Mouse (Mus musculus) subcutaneous adipose tissue, adult 2 months (tissue): ENCODE data around the gene Aqp6. TPM values are rescaled to one million over a fixed set of nuclear protein-coding genes. Genes with fewer than 3 reads are reported as not detected.

Source experiments
- polyA plus RNA-seq: library from polyadenylated mRNA; depleted of rRNA; stranded (reverse); fragments of >200 nt; gene quantifications from 2 replicates; pipeline ENCODE4 v1.2.3, GENCODE M21; 2012; ENCODE audit warnings: low replicate concordance; rRNA removed

Aqp6 gene
- polyA plus RNA-seq, result not detected in 2 replicates

GRCm38 (mm10) chr15:99600986-99601822, at the start of gene Aqp6:
Gene Aqp6, plus strand, starts transcription at chr15:99601400.

DNA sequence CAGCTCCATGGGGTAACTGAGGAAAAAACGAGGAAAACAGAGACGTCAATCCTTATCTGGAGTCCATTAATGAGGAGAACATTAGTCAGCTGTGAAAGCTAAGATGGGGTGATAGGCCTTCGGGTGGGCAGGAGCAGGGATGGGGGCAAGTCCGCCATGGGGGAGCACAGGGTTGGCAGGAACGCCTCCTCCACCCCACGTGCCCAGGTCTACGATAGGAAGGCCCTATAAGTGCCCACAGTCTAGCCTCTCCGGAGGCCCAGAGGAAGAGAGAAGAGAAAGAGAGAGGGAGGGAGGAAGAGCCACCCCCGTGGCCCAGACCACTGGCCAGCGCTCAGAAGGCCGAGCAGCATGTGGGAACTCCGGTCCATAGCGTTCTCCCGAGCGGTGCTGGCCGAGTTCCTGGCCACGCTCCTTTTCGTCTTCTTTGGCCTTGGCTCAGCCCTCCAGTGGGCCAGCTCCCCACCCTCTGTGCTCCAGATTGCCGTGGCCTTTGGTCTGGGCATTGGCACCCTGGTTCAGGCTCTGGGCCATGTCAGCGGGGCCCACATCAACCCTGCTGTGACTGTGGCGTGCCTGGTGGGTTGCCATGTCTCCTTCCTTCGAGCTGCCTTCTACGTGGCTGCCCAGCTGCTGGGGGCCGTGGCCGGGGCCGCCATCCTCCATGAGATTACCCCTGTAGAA, 22.3 kb upstream of the Aqp6 start, which contains the start of gene Aqp2:
Aqp2 (plus strand) TSS at position 254 of the 684 bp plus-strand sequence.

DNA sequence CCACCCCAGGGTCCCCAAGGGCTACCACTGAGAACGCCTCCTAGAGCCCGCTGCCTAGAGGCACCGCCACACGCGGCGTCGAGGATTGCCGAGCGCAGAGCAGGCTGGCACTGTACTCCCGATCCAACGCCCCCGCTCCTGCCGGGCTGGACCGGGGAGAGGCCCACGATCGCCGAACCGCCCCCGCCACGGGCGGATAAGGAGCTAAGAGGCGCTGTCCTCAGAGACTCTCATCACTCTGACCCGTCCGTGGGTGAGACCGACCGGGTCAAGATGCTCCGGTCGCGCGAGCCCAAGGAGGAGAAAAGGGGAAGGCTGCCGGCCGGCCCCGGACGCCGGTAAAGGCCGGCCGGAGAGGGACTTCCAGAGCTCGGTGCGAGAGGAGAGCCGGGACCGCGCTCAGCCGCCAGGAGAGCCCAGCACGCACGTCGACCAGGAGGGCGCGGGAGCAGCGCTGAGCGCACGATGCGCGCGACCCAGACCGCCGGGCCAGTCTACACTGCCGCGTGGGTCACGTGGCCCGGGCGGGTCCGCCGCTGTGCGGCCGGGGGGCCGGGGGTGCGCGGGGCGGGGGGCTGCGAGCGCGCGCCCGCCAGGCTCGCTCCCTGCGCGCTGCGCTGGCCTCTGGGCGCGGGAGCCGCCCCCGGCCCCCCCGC, 10.6 kb upstream of the Aqp6 start, which contains the start of gene Aqp5:
Aqp5 (plus strand) TSS at position 354 of the 656 bp plus-strand sequence.

DNA sequence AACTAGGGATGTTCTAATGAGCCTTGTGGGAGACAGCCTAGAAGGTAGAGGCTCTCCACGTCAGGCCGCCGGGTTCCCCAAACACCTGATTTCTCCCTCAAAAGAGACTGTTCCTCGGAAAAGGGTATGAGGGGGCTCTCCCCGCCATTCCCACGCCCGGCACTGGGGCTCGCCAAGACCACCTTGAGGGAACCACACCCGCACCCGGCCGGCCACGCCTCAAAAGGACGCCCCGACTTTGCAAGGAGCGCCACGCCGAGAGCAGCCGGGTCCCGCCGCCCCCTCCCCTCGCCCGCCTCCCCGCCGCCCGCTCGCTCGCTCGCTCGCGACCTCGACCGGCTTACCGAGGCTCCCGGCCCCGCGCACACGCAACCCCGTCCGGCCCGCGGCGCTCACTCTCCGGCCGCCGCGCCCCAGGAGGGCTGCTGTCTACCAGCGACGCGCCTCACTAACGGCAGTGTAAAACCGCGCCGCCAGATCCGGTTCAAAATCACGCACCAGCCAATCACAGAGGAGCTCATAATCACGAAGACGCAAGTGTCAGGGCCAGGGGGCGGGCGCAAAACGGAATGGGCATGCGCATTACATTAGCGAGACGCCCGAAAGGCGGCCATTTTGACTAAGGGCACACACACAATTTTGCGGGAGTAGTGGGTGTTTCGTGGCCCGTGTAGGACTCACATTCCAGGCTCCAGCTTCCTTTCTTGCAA, 50.1 kb downstream of the Aqp6 start, which contains the start of gene Racgap1:
Racgap1 (minus strand) TSS at position 494 of the 710 bp plus-strand sequence.

Other genes starting within 250 kb of the Aqp6 start
- gene Fmnl3, start 230.9 kb upstream of the Aqp6 start, polyA plus RNA-seq, result 30.0 and 30.6 TPM in 2 replicates
- gene Tmbim6, start 208.5 kb upstream of the Aqp6 start, polyA plus RNA-seq, result 615 and 714 TPM in 2 replicates
- gene Nckap5l, start 143.7 kb upstream of the Aqp6 start, polyA plus RNA-seq, result 5.7 and 14.9 TPM in 2 replicates
- gene Bcdin3d, start 126.7 kb upstream of the Aqp6 start, polyA plus RNA-seq, result 3.3 and 5.1 TPM in 2 replicates
- 0.43 and 1.4 TPM in 2 replicates for gene Faim2, start 73.2 kb upstream of the Aqp6 start, polyA plus RNA-seq
- gene Aqp2, start 22.3 kb upstream of the Aqp6 start, polyA plus RNA-seq, result 0.07 and 0.27 TPM in 2 replicates
- gene Aqp5, start 10.6 kb upstream of the Aqp6 start, polyA plus RNA-seq, result 0.87 and 21.0 TPM in 2 replicates
- 6.0 and 19.2 TPM in 2 replicates for gene Racgap1, start 50.3 kb downstream of the Aqp6 start, polyA plus RNA-seq
- gene Asic1, start 69.0 kb downstream of the Aqp6 start, polyA plus RNA-seq, result 0.15 and 0.17 TPM in 2 replicates
- 23.1 and 45.0 TPM in 2 replicates for gene Smarcd1, start 100.7 kb downstream of the Aqp6 start, polyA plus RNA-seq
- gene Gm17349, start 104.1 kb downstream of the Aqp6 start, polyA plus RNA-seq, result not detected in 2 replicates
- gene Gpd1, start 116.1 kb downstream of the Aqp6 start, polyA plus RNA-seq, result 767 and 1,246 TPM in 2 replicates
- 201 and 238 TPM in 2 replicates for gene Cox14, start 124.2 kb downstream of the Aqp6 start, polyA plus RNA-seq
- gene Cers5, start 171.5 kb downstream of the Aqp6 start, polyA plus RNA-seq, result 50.3 and 52.2 TPM in 2 replicates